Mouse (Mus musculus) kidney, adult 2 months (tissue): Measurements from ENCODE around the gene Mgam. TPM values are rescaled to one million over a fixed set of nuclear protein-coding genes. Genes with fewer than 3 reads are reported as not detected.
"Not testable (repeated sequence)": the region's sequence is repeated elsewhere in the genome, so short reads cannot be mapped to it uniquely, and the experiment has no call there.

Experiments used
- DNase-seq: peaks from one replicate; pipeline ENCODE4 v3.0.0; 2021
- H3K27ac ChIP-seq: fragments of 200-500 bp; 2 replicates; pipeline ENCODE4 v1.5.1; 2012; ENCODE audit warnings: low read depth, low read length, control low read depth, inconsistent platforms; ENCODE audit not compliant: insufficient read depth
- H3K27me3 ChIP-seq: fragments of 200-500 bp; replicated peaks from 2 replicates; pipeline ENCODE4 v1.6.1; 2012; ENCODE audit warnings: mild to moderate bottlenecking, moderate library complexity, low read length, inconsistent platforms; ENCODE audit not compliant: control insufficient read depth, insufficient read depth
- H3K36me3 ChIP-seq: fragments of 200-500 bp; 2 replicates; pipeline ENCODE4 v1.6.1; 2012; ENCODE audit warnings: mild to moderate bottlenecking, moderate library complexity, low read length, inconsistent platforms; ENCODE audit not compliant: control insufficient read depth, insufficient read depth
- H3K4me1 ChIP-seq: fragments of 200-500 bp; 2 replicates; pipeline ENCODE4 v1.6.1; 2011; ENCODE audit warnings: low read length; ENCODE audit not compliant: control insufficient read depth, insufficient read depth
- H3K4me3 ChIP-seq: fragments of 200-500 bp; 2 replicates; pipeline ENCODE4 v1.5.1; 2011; ENCODE audit warnings: mild to moderate bottlenecking, low read depth, low read length, control low read depth; ENCODE audit not compliant: insufficient read depth
- CTCF ChIP-seq: fragments of 200-500 bp; conservative IDR thresholded peaks from 2 replicates; pipeline ENCODE4 v1.5.1; 2011; ENCODE audit warnings: low read depth, mild to moderate bottlenecking, control low read depth, low read length, moderate library complexity, mixed read lengths; ENCODE audit not compliant: insufficient read depth, insufficient read length
- POLR2A ChIP-seq: fragments of 200-500 bp; IDR thresholded peaks from one replicate; pipeline ENCODE4 v1.6.1; 2011; ENCODE audit warnings: low read depth, low read length, control low read depth
- WGBS: fragments of 180-500 bp; shearing (Covaris S2); methylation state at CpG from one replicate; pipeline ENCODE4 v1.1.7; 2018; 5-methylcytosine and 5-hydroxymethylcytosine counted together
- polyA plus RNA-seq: library from polyadenylated mRNA; depleted of rRNA; stranded (reverse); fragments of >200 nt; gene quantifications from 2 replicates; pipeline ENCODE4 v1.2.3, GENCODE M21; 2012

The Mgam gene
- polyA plus RNA-seq, 1 experiment, result 34.1 TPM

DNA sequence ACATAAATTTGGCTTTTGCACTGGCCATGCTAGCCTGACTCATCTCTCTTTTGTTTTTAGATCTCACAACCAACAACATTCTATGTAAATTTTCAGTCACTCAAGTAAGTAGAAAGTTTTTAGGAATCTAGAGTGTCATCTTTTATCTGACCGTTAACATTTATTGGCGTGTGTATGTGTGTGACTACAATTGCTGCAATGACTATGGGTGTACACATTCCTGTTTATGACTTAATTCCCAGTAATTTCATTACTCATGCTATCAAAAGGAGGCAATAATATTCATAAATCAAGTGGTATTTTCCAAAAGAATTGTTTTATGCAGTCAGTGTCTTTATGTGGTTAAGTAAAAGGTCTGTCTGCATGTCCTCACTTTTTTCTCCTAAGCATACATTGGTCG, 110.9 kb downstream of the Mgam start:
- WGBS, result 89% methylated on average over 3 of the region's 3 CpGs
- Histone ChIP-seq H3K27me3 (no peaks in the 10 kb centered on the region), H3K4me1 (no peaks in the 10 kb centered on the region), H3K4me3 (no peak overlapping the region), H3K27ac (no peak overlapping the region), H3K36me3 (no peaks in the 10 kb centered on the region)
- no peak for DNase-seq
- TF ChIP-seq POLR2A (no peak), CTCF (no peak)

DNA sequence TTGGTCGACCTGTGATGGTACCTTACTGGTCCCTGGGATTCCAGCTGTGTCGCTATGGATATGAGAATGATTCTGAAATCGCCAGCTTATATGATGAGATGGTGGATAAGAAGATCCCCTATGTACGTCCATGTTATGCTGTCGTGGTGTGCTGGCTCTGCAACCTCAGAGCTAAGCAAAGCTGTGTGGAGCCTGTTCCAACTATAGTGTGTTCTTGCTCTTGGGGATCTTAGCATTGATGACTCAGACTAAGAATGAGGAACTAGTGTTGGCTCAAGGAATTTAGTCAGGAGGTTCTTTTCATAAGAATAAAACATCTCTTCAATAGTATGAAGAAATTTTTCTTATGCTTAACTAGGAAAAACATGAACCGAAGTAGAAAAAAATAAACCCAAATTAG, 120.4 kb downstream of the Mgam start:
- not testable (repeated sequence) for DNase-seq, H3K4me1 ChIP-seq, H3K27me3 ChIP-seq, H3K27ac ChIP-seq, H3K36me3 ChIP-seq, H3K4me3 ChIP-seq
- WGBS, result 84% methylated on average over 6 of the region's 6 CpGs

DNA sequence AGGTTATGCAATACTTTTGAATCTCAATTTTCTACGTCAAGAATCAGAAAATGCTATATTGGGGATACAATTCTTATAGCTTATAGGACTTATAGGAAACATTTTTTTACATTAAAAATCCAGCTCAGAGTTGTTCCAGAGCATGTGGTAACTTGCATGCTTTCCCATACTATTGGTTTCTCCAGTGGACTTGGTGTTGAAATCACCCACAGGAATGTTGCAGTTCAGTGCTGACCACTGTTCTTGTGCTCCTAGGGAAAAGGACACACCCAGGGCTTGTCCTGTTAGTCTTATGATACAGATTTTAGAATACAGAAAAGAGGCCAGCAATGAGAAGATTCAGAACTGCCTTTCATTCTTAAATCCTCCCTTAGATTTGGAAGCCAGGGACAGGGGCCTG, 127.3 kb downstream of the Mgam start:
- no peak overlapping the region for H3K27ac ChIP-seq
- TF ChIP-seq POLR2A, result no peak
- no peak for TF ChIP-seq CTCF
- H3K4me3 ChIP-seq, result no peak overlapping the region
- DNase-seq, result no peak
- H3K36me3 ChIP-seq, result no peaks in the 10 kb centered on the region
- 84% methylated on average over 1 of the region's 1 CpGs for WGBS
- H3K27me3 ChIP-seq, result no peaks in the 10 kb centered on the region
- H3K4me1 ChIP-seq, result no peaks in the 10 kb centered on the region

DNA sequence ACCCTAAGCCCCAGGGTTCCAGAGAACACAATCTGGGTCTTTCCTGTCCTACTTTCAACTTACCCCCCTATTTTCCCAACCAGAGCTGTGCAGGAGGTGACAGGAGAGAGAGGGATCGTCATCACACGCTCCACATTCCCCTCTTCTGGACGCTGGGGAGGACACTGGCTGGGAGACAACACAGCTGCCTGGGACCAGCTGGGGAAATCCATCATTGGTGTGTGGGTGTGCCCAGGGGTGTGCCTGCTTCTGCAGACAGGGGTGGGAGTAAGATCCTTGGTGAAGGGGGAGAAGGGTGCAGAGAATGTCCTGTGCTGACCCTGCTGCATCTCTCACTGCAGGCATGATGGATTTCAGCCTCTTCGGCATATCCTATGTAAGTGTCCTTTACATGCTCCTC, 128.7 kb downstream of the Mgam start:
- DNase-seq, H3K27ac ChIP-seq, H3K4me1 ChIP-seq, H3K36me3 ChIP-seq, H3K4me3 ChIP-seq, H3K27me3 ChIP-seq: not testable (repeated sequence)
- WGBS, result 40% methylated on average over 4 of the region's 4 CpGs

DNA sequence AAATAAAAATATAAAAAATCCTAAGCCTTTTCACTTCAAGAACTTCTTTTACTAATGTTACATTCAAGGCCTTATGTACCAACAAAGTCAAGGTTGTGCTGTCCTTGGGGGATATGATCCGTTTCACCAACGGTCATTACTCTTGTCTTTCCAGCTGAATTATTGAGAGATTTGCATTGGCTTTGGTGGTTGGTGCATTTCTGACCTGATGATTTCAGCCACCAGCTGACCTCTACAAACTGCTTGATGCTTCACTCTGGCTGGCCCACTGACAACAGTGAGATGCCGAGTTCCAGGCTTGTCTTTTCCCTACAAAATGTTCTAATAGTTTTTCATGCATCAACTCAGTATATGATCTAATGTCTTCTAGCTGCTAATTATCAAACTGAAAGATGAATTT, 146.0 kb downstream of the Mgam start:
- H3K4me1 ChIP-seq, result no peaks in the 10 kb centered on the region
- no peak overlapping the region for H3K4me3 ChIP-seq
- no peaks in the 10 kb centered on the region for H3K36me3 ChIP-seq
- H3K27me3 ChIP-seq, result no peaks in the 10 kb centered on the region
- TF ChIP-seq POLR2A, result no peak
- no peak for TF ChIP-seq CTCF
- WGBS, result 44% methylated on average over 3 of the region's 3 CpGs
- no peak for DNase-seq
- H3K27ac ChIP-seq, result no peak overlapping the region

DNA sequence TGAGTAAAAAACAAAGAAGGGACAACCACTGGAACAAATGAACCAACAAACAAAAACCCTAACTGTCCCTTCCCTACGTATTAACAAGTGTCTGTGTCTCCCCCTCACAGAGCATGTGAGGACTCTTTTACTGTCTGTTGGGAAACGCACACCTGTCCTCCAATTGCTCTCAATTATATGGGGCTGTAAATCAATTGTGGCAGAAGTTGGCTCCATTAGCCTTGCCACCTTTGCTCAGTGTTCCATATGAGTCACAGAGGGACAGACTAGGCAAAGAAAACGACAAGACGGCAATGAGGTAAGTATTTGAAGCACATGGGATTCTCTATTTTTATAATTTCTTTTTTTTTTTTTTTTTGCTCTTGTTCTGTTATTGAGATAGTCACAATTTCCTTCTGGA, 149.8 kb downstream of the Mgam start:
- no peak for DNase-seq
- WGBS, result 23% methylated on average over 4 of the region's 4 CpGs
- Histone ChIP-seq H3K27ac (no peak overlapping the region), H3K4me1 (no peaks in the 10 kb centered on the region), H3K27me3 (no peaks in the 10 kb centered on the region), H3K4me3 (no peak overlapping the region), H3K36me3 (no peaks in the 10 kb centered on the region)
- TF ChIP-seq CTCF, result no peak
- TF ChIP-seq POLR2A, result no peak

DNA sequence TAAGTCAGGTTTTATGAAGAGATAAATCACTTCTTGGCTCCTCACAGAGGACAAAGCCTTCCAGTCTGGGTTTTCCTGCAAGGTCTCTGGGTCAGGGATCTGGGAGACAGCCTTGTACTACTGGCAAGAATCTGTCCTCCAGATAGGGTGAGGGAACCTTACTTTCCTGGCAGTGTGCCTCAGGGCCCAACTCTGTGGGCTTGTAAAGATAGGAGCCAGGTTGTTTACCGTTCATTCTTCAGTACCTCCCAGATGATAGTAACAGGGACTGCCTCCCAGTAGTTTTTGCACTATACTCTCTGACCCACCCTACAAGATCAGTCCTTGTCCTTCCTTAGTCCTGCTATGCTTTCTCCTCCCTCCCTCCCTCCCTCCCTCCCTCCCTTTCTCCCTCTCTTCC, 155.0 kb downstream of the Mgam start:
- WGBS, result 63% methylated on average over 1 of the region's 1 CpGs
- Histone ChIP-seq H3K36me3 (no peaks in the 10 kb centered on the region), H3K27ac (no peak overlapping the region), H3K4me1 (no peaks in the 10 kb centered on the region), H3K4me3 (no peak overlapping the region), H3K27me3 (no peaks in the 10 kb centered on the region)
- DNase-seq, result no peak
- TF ChIP-seq POLR2A (no peak), CTCF (no peak)

DNA sequence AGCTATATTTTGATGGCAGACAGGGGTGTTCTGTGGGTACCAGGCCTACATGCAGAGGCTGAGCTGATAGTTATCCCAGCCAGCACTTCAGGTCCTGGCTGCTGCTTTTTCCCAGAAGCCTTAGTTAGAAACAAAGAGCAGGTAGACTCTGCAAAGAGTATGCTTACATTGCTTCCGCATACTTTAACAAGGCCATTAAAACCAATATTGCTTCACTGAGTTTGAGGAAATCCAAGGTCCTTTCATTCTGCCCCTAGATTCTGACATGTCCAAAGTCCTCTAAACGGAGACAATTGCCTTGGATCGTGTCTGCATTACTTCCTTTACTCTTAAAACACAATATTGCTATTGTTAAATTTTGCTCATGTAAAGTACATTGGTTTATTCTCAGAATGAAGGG, 155.7 kb downstream of the Mgam start:
- Histone ChIP-seq H3K36me3 (no peaks in the 10 kb centered on the region), H3K4me3 (no peak overlapping the region), H3K27ac (no peak overlapping the region), H3K4me1 (no peaks in the 10 kb centered on the region), H3K27me3 (no peaks in the 10 kb centered on the region)
- DNase-seq, result no peak
- WGBS, result 76% methylated on average over 3 of the region's 3 CpGs
- no peak for TF ChIP-seq POLR2A
- TF ChIP-seq CTCF, result no peak
